Mouse (Mus musculus): ENCODE measurements at regions not wholly inside any gene's neighbourhood (a gene's known extent, or its start where the extent isn't known, plus 50 kb on each side); places are given as distances from the start of the nearest gene placed in this dataset.
"Not testable (repeated sequence)": the region's sequence is repeated elsewhere in the genome, so short reads cannot be mapped to it uniquely, and the experiment has no call there.

- peak; percentile 10 for DNase-seq (ENCODE audit: low read depth, low spot score)
These were observed 357.6 kb downstream of the Tusc1 start for GRCm38 (mm10) chr4:92977761-92978160.

GRCm38 (mm10) chr4:92942068-92942707, 393.1 kb downstream of the Tusc1 start:
- no peak for DNase-seq (ENCODE audit: low read depth, low spot score)

GRCm38 (mm10) chr4:92931272-92931671, 404.0 kb downstream of the Tusc1 start:
- DNase-seq (ENCODE audit: low read depth, low spot score), result peak; percentile 51

- no peak for DNase-seq (ENCODE audit: low read depth, low spot score)
These were observed 413.8 kb downstream of the Tusc1 start for GRCm38 (mm10) chr4:92921386-92922040.

DNA sequence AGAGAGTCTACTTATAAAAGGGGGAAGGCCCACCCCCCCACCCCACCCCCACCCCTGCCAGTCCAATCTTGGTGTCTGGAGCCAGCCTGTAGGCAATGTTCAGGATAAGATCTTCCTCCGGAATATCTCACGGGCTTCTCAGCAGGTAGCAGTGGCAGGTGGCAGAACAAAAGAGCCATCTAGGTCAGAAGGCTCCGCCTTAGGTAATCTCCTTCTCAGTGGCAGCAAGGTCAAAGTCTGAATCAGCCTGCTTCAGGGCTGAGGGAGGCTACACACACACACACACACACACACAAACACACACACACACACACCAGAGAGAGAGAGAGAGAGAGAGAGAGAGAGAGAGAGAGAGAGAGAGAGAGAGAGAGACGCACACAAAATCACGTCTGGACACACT, 431.8 kb downstream of the Tusc1 start:
- not testable (repeated sequence) for DNase-seq (ENCODE audit: low read depth, low spot score)
